Mouse (Mus musculus) cerebellum, adult 2 months (tissue): Measurements from ENCODE around the gene Tgm7. TPM values are rescaled to one million over a fixed set of nuclear protein-coding genes. Genes with fewer than 3 reads are reported as not detected.
A peak's percentile ranks its signal among the peaks of the same experiment; 100 is the strongest.

ENCODE experiments used
- DNase-seq, 2 experiments: peaks; one replicate each; pipeline ENCODE4 v3.0.0; 2021
- H3K27ac ChIP-seq: fragments of 200-500 bp; 2 replicates; pipeline ENCODE4 v1.5.1; 2012; ENCODE audit warnings: low read length, control low read depth, inconsistent platforms; ENCODE audit not compliant: insufficient read depth
- H3K27me3 ChIP-seq: fragments of 200-500 bp; 2 replicates; pipeline ENCODE4 v1.6.1; 2012; ENCODE audit warnings: inconsistent platforms, mild to moderate bottlenecking, low read length, moderate library complexity; ENCODE audit not compliant: control insufficient read depth, insufficient read depth
- H3K4me1 ChIP-seq: fragments of 200-500 bp; 2 replicates; pipeline ENCODE4 v1.6.1; 2011; ENCODE audit warnings: low read length; ENCODE audit not compliant: control insufficient read depth, insufficient read depth
- H3K4me3 ChIP-seq: fragments of 200-500 bp; replicated peaks from 2 replicates; pipeline ENCODE3; 2011; ENCODE audit warnings: mild to moderate bottlenecking, low read depth, low read length, control low read depth; ENCODE audit not compliant: insufficient read depth
- CTCF ChIP-seq: fragments of 200-500 bp; IDR thresholded peaks from 2 replicates; pipeline ENCODE4 v1.5.1; 2011; ENCODE audit warnings: low read depth, mild to moderate bottlenecking, control low read depth, low read length, moderate library complexity, borderline replicate concordance; ENCODE audit not compliant: insufficient read depth
- POLR2A ChIP-seq: fragments of 200-500 bp; IDR thresholded peaks from 2 replicates; pipeline ENCODE4 v1.6.1; 2011; ENCODE audit warnings: low read length, control low read depth, borderline replicate concordance; ENCODE audit not compliant: insufficient read depth
- WGBS: fragments of 180-500 bp; shearing (Covaris S2); methylation state at CpG from one replicate; pipeline ENCODE4 v1.1.7; 2018; 5-methylcytosine and 5-hydroxymethylcytosine counted together
- polyA plus RNA-seq: library from polyadenylated mRNA; depleted of rRNA; stranded (reverse); fragments of >200 nt; gene quantifications from 2 replicates; pipeline ENCODE4 v1.2.3, GENCODE M21; 2012; rRNA removed

The Tgm7 gene
- polyA plus RNA-seq: 1.3 and 1.4 TPM in 2 replicates

- Histone ChIP-seq H3K4me1 (no peaks in the 10 kb centered on the region), H3K4me3 (no peak within 1 kb of the TSS), H3K27me3 (no peaks in the 10 kb centered on the region), H3K27ac (no peak within 1 kb of the TSS)
- WGBS: 94% methylated on average over 4 of the region's 4 CpGs
- DNase-seq: no peak
- TF ChIP-seq CTCF (no peak), POLR2A (no peak)
Measured at GRCm38 (mm10) chr2:121109695-121110094, at the start of gene Tgm7. Gene Tgm7 (minus strand): TSS chr2:121109795.

DNA sequence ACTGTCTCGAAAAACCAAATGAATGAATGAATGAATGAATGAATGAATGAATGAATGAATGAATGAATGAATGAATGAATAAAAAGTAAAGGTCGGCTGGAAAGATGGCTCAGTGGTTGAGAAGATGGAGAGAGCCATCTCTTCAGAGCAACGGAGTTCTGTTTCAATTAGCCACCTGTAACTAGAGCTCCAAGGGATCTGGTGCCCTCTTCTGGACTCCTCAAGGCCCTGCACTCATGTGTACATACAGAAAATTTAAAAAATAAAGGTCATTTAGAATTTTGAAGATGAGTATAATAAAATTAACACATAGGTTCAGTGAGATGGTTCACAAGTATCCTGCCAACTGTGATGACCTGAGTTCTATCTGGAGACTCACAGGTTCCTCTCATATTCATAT, 43.5 kb upstream of the Tgm7 start:
- Histone ChIP-seq H3K27me3 (no peaks in the 10 kb centered on the region), H3K4me3 (no peak overlapping the region), H3K4me1 (no peaks in the 10 kb centered on the region), H3K27ac (no peak overlapping the region)
- TF ChIP-seq POLR2A (no peak), CTCF (no peak)
- no peak for DNase-seq
- WGBS: 83% methylated on average over 3 of the region's 3 CpGs

- no peak overlapping the region for H3K4me3 ChIP-seq
- TF ChIP-seq CTCF (no peak), POLR2A (no peak)
- H3K4me1 ChIP-seq: no peaks in the 10 kb centered on the region
- DNase-seq: no peak
- H3K27ac ChIP-seq: no peak overlapping the region
- 87% methylated on average over 5 of the region's 5 CpGs for WGBS
- no peaks in the 10 kb centered on the region for H3K27me3 ChIP-seq
Measured at GRCm38 (mm10) chr2:121149679-121150078, 40.1 kb upstream of the Tgm7 start.

GRCm38 (mm10) chr2:121142415-121142814, 32.8 kb upstream of the Tgm7 start:
- Histone ChIP-seq H3K4me3 (no peak overlapping the region), H3K27ac (no peak overlapping the region), H3K27me3 (no peaks in the 10 kb centered on the region), H3K4me1 (no peaks in the 10 kb centered on the region; the same call in 1 of the 2 replicates)
- no peak for DNase-seq
- WGBS: 28% methylated on average over 2 of the region's 2 CpGs
- TF ChIP-seq CTCF: no peak
- no peak for TF ChIP-seq POLR2A

DNA sequence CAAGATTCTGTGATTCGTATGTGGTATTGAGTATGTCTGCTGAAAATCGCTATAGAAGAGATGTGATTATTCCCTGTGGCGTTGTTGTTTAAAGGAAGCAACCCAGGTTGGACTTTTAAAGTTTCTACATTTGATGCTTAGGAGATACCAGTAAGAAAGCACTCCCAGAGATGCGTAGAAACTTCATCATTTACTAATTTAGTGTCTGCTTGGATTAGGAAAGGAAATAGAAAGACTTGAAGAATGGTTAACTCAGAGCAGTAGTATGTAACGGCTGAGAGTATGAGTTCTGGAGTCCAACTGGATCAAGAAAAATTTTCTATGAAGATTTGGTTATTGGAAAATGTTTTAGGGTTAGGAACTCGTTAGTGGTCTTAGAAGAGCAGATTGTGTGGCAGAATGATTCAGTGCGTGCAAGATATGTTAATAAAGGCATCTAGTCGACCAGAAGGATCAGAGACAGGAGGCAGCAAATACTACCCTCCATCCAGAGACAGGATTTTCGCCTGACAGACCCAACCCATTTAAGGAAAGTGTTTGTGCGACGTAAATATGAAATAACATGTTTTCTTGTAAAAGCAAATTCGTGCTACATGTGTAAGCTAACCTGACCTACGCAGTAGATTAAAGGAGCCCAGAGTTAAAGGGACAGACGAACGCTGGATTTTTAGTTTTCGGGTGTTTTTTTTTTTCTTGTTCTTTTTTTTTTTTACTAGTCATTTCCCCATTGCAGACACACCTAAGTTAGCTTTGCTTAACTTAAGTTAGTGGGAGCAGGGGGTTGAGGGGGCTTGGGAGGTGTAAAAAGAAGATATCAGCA, 31.8 kb upstream of the Tgm7 start:
- no peaks in the 10 kb centered on the region; the same call in 1 of the 2 replicates for H3K4me1 ChIP-seq
- H3K27me3 ChIP-seq: no peaks in the 10 kb centered on the region
- peak overlapping the region; percentile 89 for H3K4me3 ChIP-seq
- WGBS: 43% methylated on average over 16 of the region's 16 CpGs
- no peak for TF ChIP-seq CTCF
- no peak for TF ChIP-seq POLR2A
- peak in 1 of 2 experiments; percentile 15 for DNase-seq
- H3K27ac ChIP-seq: no peak overlapping the region; the same call in 1 of the 2 replicates

- no peaks in the 10 kb centered on the region for H3K27me3 ChIP-seq
- under 1% methylated on average over 87 of the region's 87 CpGs for WGBS
- H3K4me1 ChIP-seq: no peaks in the 10 kb centered on the region; the same call in 1 of the 2 replicates
- peak; percentile 94 to 96 for DNase-seq
- peak within 1 kb of the TSS; percentile 89 for H3K4me3 ChIP-seq
- H3K27ac ChIP-seq: peak within 1 kb of the TSS; percentile 99
- TF ChIP-seq POLR2A: peak; percentile 95
- no peak for TF ChIP-seq CTCF
Measured at GRCm38 (mm10) chr2:121140018-121140882, 30.7 kb upstream of the Tgm7 start, which contains the start of the genes Adal and Lcmt2. Gene Adal (plus strand): TSS chr2:121140428. Gene Lcmt2 (minus strand): TSS chr2:121140653.

GRCm38 (mm10) chr2:121139266-121140017, 29.8 kb upstream of the Tgm7 start:
- Histone ChIP-seq H3K4me3 (peak overlapping the region; percentile 89), H3K27me3 (no peaks in the 10 kb centered on the region), H3K27ac (peak overlapping the region; percentile 99), H3K4me1 (no peaks in the 10 kb centered on the region; the same call in 1 of the 2 replicates)
- WGBS: 2% methylated on average over 29 of the region's 29 CpGs
- DNase-seq: peak; percentile 54 to 77
- TF ChIP-seq POLR2A: no peak
- TF ChIP-seq CTCF: no peak
